Mouse (Mus musculus): ENCODE data around the gene Foxk1.

The Foxk1 gene

DNA sequence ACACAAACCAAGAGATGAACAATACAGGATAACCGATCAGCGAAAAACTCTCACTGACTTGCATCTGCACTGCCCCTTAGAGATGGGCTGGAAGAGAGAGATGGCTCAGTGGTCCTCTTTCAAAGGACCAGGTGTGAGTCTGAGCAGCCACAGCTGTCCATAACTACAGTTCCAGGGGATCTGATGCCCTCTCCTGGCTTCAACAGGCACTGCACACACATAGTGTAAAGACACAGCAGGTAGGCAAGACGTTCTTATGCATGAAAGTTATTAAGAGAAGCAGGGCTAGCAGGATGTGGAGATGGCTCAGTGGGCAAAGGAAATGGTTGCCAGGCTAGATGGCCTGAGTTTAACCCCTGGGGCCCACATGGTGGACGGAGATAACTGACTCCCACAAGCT lies 13.6 kb upstream of the Foxk1 start:
- DNase-seq (ENCODE audit: low spot score in 2 of 2) = no peak

DNA sequence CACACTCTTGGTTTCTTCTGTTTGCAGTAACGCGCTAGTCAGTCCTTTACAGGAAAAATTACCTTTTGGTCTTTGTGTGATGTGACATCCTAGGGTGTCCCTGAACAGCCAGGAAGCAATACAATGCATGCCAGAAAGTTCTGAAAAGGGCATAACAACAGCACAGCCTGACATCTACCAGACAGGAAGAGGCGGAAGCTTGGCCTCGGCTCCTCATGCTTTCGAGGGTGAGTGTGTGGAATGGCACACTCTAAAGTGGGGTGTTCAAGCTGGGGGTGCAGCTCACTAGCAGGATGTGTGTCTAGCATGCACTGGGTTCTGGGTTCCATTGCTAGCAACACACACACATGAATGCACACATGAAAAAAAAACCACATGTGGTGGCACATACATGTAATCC lies 9.6 kb upstream of the Foxk1 start:
- no peak for DNase-seq (ENCODE audit: low spot score in 2 of 2)

GRCm38 (mm10) chr5:142394602-142395252 lies 6.6 kb upstream of the Foxk1 start:
- DNase-seq (ENCODE audit: low spot score in 2 of 2) = no peak

GRCm38 (mm10) chr5:142395909-142396308 lies 5.4 kb upstream of the Foxk1 start:
- no peak for DNase-seq (ENCODE audit: low spot score in 2 of 2)

DNA sequence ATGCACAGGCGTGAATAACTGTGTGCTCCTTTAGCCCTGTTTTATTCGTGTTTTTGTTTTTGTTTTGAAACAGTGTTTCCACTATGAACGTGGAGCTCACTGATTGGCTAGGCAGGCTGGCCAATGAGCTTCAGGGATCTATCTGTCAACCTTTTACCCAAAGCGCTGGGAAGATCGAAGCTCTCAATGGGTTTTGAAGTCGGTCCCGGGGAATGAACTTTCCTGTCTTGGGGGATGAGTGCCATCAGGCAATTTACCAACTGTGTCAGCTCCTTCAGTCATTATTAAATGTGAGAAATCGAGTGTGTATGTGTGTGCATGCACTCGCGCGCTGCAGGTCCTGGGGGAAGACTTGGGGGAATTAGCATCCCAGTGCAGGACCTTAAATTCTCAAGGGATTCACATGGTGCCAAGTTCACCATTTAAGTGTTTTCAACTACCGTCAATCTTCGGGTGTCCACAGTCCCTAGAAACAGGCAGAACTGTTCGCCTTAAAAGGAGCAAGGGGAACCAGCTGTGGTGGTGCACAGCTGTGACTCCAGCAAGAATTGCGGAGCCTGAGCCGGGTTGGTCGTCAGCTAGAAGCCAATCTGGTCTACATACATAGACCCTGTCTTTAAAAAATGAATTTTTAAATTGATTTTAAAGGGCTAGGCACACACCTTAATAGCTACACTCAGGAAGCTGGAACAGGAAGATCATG lies 965 bp upstream of the Foxk1 start:
- DNase-seq (ENCODE audit: low spot score in 2 of 2) = no peak

- DNase-seq (ENCODE audit: low spot score in 2 of 2) = no peak
These were observed 636 bp downstream of the Foxk1 start for GRCm38 (mm10) chr5:142401641-142402625.

GRCm38 (mm10) chr5:142403694-142404093 lies 2.4 kb downstream of the Foxk1 start:
- DNase-seq (ENCODE audit: low spot score in 2 of 2) = no peak

DNA sequence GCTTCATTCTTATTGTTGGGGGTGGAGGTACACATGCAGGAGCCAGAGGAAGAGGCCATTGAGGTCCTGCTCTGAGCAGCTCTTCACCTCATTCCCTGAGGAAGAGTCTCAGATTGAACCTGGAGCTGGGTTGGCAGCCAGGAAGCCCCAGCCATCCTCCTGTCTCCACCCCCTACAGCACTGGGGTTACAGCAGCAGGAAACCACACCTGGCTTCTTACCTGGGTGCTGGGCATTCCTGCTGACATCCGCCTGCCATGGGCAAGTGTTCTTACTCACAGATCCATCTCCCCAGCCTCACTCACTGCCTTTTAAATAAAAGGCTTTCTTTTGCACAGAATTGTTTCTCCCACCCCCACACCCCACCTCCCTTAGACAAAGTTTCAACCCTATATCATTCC lies 3.0 kb downstream of the Foxk1 start:
- no peak for DNase-seq (ENCODE audit: low spot score in 2 of 2)

- no peak for DNase-seq (ENCODE audit: low spot score in 2 of 2)
These were observed 4.1 kb downstream of the Foxk1 start for GRCm38 (mm10) chr5:142405426-142405825.

- DNase-seq (ENCODE audit: low spot score in 2 of 2) = no peak
These were observed 5.1 kb downstream of the Foxk1 start for GRCm38 (mm10) chr5:142406401-142406800.

GRCm38 (mm10) chr5:142406937-142407336 lies 5.6 kb downstream of the Foxk1 start:
- DNase-seq (ENCODE audit: low spot score in 2 of 2) = no peak

GRCm38 (mm10) chr5:142407381-142407780 lies 6.1 kb downstream of the Foxk1 start:
- DNase-seq (ENCODE audit: low spot score in 2 of 2) = no peak

GRCm38 (mm10) chr5:142409169-142409568 lies 7.9 kb downstream of the Foxk1 start:
- DNase-seq (ENCODE audit: low spot score in 2 of 2) = no peak

- DNase-seq (ENCODE audit: low spot score in 2 of 2) = no peak
These were observed 9.1 kb downstream of the Foxk1 start for GRCm38 (mm10) chr5:142410348-142410747.

GRCm38 (mm10) chr5:142412678-142413385 lies 11.5 kb downstream of the Foxk1 start:
- no peak for DNase-seq (ENCODE audit: low spot score in 2 of 2)

DNA sequence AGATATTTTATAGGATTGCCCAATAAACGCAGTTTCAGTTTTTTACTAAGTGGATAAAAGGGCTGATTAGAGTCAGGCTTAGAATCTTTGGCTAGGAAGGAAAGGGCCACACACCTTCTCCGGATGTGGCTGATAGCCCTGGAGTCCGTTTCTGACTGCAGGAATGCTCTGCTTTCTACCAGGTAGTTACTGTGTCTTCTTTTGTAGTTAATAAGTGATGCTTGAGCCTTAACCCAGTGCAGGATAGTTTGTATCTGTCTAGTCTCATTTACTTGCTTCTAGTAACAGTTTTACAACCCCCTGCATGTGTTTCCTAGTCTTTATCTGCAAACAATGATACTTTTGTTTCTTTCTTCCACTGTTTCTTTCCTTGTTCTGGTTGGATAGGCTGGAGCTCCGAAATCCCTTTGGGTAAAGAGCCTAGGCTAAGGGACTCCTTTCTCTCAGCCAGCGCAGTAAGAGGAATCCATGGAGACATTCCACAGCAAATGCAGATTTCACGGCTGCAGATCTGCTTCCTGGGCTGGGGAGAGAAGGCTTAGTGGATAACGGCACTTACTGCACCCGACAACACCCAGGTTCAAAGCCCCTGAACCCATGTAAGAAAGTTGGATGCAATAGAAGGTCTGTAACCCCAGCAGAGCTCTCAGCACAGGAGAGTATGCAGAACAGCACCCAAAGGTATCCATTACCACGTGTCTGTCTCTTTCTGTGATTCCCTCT lies 12.6 kb downstream of the Foxk1 start:
- DNase-seq (ENCODE audit: low spot score in 2 of 2) = no peak

GRCm38 (mm10) chr5:142415401-142415800 lies 14.1 kb downstream of the Foxk1 start:
- no peak for DNase-seq (ENCODE audit: low spot score in 2 of 2)

DNA sequence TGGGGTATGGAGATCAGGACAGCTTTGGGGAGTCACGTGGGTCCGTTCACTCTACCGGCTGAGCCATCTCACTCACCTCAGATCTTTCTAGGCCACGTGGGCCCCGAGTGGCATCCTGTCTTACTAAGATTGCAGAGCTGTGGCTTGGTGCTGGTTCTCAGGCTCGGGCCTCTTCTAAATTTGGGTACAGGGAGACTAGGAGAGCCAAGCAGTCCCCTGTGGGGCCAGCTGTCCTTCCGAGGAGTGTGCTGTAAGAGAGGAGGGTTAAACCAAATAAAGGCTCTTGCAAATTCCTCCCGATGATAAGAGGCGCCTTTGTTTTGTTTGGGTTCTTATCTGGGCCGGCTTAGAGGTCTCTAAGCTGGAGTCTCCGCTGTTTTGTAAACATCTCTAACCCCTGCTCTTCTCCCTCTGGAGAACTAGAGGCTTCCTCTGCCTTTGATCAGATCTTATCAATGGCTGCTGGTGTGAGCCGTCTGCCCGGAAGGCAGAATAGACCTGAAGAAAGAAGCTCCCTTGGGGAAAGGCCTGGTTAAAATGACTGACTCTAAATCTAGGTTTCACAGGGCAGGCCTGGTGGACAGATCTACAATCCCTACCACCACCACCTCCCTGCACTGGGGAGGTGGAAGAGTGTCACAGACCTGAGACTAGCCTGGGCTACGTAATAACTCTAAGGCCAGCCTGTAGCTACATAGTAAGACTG lies 14.9 kb downstream of the Foxk1 start:
- DNase-seq (ENCODE audit: low spot score in 2 of 2) = no peak

DNA sequence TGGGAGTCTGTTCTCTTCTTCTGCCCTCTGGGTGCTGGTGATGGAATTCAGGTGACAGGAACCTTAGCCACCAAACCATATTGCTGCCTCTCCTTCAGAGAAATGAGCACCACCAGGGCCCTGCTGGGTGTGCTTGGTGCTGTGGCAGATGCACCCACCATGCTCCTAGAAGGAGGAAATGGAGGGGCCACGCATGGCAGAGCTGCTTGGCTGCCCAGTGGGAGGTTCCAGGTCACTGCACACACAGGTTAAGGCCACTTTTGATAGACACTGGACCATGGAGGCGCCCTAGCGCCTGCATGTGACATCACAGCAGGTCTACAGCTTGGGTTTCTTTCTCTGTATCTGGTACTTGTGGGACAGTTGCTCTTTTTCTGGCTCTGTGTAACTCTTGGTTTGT lies 15.8 kb downstream of the Foxk1 start:
- no peak for DNase-seq (ENCODE audit: low spot score in 2 of 2)

- DNase-seq (ENCODE audit: low spot score in 2 of 2) = no peak
These were observed 16.6 kb downstream of the Foxk1 start for GRCm38 (mm10) chr5:142417876-142418275.

Data from frontal cortex, postnatal 10 days (tissue).